Mouse (Mus musculus) A20 (cell line): ENCODE results near the gene Creb3l1.

ENCODE experiments used
- DNase-seq: peaks from one replicate; pipeline ENCODE4 v3.0.0-alpha.2; 2011; ENCODE audit warnings: low read depth, low spot score

Gene Creb3l1

GRCm38 (mm10) chr2:92024274-92024672, at the start of gene Creb3l1:
Gene Creb3l1 (minus strand): TSS chr2:92024502.
- DNase-seq, result peak; percentile 14

DNA sequence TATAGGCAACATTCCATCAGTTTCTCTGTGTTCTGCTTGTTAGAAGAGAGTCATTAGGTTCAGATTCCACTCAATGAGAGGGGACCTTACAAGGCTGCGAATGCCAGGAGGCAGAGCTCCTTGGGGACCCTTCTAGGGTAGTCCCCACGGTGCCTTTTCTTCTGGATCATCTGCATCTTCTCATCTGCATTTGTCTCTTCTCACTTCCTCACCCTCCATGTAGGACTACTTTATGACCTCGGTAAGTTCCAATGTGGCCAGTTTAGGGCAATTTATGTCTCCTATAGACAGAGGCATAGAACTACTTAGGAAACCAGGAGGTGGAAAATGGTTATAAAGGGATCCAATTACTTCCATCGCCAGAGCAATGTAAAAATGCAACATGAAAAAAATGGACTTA, 46.8 kb upstream of the Creb3l1 start:
- no peak for DNase-seq

- DNase-seq, result no peak
Observed at GRCm38 (mm10) chr2:92069630-92070029, 45.3 kb upstream of the Creb3l1 start.

GRCm38 (mm10) chr2:92067600-92067999, 43.3 kb upstream of the Creb3l1 start:
- no peak for DNase-seq

GRCm38 (mm10) chr2:92066899-92067298, 42.6 kb upstream of the Creb3l1 start:
- DNase-seq, result no peak

DNA sequence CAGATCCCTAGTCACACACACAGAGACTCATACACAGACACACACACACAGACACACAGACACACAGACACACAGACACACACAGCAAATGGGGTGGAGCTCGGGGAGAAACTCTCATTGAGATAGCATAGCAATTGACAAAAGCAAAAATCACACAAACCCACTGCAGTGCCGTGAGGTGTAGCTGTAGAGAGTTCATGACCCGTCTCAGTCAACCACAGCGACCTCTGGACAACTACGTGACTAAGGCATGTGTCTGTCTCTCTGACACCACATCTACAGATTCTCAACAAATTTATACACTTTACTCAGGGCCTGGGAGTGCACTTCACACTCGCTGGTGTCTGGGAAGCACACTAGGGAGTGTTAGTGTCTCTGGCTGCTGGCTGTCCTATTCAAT, 41.6 kb upstream of the Creb3l1 start:
- no peak for DNase-seq

GRCm38 (mm10) chr2:92065269-92065888, 41.1 kb upstream of the Creb3l1 start:
- peak; percentile 37 for DNase-seq

GRCm38 (mm10) chr2:92063106-92063505, 38.8 kb upstream of the Creb3l1 start:
- DNase-seq, result no peak

DNA sequence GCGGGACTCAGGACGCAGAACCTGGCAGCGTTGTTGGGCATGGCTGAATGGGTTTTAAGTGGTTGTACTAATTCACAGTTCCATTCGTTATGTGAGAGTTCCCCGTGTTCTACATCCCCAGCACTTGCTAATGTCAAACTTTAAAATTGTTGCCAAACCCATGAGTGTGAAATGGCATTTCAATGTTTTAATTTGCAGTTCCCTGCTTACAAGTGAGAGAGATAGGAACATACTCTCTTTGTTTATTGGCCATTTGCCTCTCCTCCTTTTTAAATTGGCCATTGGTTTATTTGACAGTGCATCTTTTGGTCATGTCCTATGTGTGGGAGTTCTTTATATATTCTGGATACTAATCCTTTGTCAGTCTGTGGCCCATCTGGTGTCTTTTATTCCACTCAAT, 37.0 kb upstream of the Creb3l1 start:
- DNase-seq, result no peak

DNA sequence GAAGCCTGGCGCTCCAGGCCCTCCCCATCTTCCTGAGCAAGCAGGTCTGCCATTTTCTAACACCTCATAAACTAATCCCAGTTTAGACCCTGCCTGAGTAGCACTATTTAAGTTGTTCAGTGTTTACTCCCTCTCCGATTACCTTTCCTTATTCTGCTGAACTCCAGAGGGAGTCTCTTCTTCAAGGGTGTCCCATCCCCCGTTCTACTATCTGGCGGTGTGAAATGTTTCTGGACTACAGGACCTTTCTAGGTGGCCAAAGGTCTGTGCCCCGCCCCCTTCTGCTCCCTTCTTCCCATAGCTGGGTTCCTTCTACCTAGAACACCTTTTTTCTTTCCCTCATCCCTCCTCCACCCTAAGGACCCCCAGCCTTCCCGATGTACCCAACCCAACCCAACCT, 36.0 kb upstream of the Creb3l1 start:
- DNase-seq, result no peak

GRCm38 (mm10) chr2:92059481-92060220, 35.3 kb upstream of the Creb3l1 start:
- DNase-seq, result peak; percentile 76

- DNase-seq, result peak; percentile 50
Observed at GRCm38 (mm10) chr2:92058936-92059335, 34.6 kb upstream of the Creb3l1 start.

DNA sequence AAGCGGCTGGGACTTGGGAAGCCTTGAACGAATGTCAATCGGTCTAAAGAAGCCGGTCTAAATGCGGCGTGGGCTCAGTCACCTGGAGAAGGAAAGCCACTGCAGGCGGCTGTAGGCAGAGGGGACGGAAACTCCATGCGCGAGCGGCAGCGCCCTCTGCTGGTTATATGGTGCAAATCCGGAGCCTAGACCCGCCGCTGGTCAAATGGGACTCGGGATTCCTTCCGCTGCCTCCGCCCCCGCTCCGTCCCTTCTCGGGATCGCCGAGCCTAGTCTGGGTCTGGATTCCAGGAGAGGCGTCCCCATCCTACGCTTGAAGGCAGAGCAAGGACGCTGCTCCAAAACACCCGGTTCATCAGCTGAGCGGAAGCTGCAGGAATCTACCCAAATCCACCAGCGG, 34.2 kb upstream of the Creb3l1 start:
- DNase-seq, result peak; percentile 87

DNA sequence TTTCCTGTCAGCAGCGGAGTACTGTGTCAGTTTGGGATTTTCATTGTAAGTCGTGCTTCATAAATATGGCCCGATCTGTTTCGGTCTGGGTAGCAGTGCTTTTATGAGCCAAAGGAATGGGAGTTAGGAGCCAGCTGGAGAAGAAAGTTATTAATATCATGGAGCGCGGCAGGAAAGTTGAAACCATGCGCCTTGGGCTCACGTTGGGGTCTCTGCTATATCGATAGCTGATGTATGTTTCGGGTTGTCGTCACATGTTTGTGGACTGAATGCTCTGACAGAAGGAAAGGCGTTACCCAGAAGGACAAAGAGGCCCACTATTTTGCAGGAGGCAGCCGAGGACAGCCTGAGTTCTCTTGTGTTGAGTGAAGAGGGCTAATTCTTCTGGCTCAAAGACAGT, 32.5 kb upstream of the Creb3l1 start:
- no peak for DNase-seq

- DNase-seq, result peak; percentile 88
Observed at GRCm38 (mm10) chr2:92055831-92056236, 31.5 kb upstream of the Creb3l1 start.

- peak; percentile 96 for DNase-seq
Observed at GRCm38 (mm10) chr2:92055101-92055813, 31.0 kb upstream of the Creb3l1 start.

GRCm38 (mm10) chr2:92052754-92053153, 28.5 kb upstream of the Creb3l1 start:
- no peak for DNase-seq

DNA sequence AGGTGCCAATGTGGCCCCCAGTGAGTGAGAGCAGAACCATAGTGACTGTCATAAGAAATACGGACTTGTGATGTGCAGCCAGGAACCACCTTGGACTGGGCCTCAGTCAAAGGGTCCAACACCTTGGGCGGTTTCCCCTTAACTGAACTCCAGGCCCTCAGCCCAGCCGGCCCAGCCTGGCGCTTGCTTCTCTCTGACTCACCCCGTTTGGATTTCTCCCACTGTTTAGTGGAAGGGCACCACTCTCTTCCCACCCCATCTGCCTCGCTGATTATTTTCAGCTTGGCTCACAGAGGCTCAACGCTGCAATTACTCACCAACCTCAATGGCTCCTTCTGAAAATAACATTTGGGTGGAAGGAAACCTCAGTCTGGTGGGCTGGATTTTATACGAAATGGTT, 27.9 kb upstream of the Creb3l1 start:
- no peak for DNase-seq

DNA sequence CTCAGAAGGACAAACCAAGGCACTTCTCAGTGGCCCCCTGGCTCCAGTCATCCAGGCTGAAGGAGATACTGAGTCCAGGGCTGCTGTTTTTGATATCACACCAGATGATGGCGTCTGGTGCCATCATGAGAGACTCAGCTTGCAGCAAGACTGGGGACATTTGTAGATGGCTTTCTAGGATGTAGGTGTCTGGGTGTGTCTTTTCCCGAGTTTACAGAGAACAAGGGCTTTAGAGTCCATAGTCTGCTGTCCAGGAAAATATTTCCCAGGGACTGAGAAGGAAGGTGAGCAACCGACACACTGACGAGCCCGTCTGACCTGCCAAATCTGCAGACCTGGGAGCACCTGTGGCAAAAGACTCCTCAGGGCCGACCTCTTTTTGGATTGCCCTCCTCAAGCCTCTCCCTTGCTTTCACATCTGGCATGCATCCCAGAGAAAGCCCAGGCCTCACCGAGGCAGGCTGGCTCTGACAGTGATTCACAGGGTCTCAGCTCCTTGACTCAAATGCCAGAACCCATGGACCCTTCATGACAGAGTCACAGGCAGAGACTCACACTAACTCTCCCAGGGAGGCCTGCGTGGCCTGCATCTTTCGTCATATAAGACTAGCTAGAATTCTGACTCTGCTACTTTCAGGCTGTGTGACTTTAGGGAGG, 23.9 kb upstream of the Creb3l1 start:
- no peak for DNase-seq

DNA sequence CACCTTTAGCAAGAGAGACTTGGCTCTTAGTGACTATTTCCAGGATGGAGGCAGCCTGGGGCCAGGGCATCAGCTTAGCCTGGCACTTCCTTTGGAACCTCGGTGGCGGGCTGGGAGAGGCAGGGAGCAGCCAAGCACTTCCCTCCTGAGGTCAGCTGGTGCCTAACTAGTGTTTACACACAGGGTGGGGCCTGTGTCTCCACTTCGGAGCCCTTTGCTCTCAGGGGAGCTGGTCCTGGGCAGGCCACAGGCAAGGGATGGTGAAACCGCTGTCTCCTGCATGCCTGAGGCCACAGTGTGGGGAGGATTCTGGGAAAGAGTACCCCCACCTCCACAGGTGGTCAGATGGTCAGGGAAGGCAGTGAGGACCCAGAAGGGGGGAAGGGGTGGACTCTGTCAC, 23.3 kb upstream of the Creb3l1 start:
- no peak for DNase-seq

DNA sequence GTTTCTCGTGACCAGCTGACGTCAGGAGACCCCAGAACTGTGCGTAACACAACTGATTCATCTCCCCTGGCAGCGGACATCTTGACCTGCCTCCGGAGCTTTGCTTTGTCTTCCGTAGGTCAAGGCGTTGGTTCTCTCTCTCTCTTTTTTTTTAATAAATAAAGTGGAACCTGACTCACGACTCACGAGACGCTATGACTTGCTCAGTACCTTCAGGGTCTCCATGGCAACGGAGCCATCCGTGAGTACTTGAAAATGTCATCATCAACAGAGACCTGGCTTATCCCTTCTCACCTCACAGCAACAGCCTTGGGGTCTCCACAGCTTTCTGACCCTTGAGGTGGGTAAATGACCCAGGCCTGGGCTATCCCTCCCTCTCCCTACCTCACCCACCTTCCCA, 19.0 kb upstream of the Creb3l1 start:
- DNase-seq, result no peak

- DNase-seq, result no peak
Observed at GRCm38 (mm10) chr2:92041538-92041937, 17.2 kb upstream of the Creb3l1 start.
